Mouse (Mus musculus) stomach, postnatal 0 days (tissue): ENCODE results near the gene Mitd1.

Experiments used
- CTCF ChIP-seq: IDR thresholded peaks from 2 replicates; pipeline ENCODE4 v1.5.1; 2016; ENCODE audit warnings: antibody characterized with exemption, low read depth, mild to moderate bottlenecking, moderate library complexity
- EP300 ChIP-seq: optimal IDR thresholded peaks from 2 replicates; pipeline ENCODE3; 2016; ENCODE audit warnings: antibody characterized with exemption

- TF ChIP-seq CTCF: no peak
- no peak for TF ChIP-seq EP300
Measured at GRCm38 (mm10) chr1:37899816-37900215, 9.6 kb upstream of the Mitd1 start.
